ENCODE assay signal across 18 mouse cellular contexts in the genomic region with DNA sequence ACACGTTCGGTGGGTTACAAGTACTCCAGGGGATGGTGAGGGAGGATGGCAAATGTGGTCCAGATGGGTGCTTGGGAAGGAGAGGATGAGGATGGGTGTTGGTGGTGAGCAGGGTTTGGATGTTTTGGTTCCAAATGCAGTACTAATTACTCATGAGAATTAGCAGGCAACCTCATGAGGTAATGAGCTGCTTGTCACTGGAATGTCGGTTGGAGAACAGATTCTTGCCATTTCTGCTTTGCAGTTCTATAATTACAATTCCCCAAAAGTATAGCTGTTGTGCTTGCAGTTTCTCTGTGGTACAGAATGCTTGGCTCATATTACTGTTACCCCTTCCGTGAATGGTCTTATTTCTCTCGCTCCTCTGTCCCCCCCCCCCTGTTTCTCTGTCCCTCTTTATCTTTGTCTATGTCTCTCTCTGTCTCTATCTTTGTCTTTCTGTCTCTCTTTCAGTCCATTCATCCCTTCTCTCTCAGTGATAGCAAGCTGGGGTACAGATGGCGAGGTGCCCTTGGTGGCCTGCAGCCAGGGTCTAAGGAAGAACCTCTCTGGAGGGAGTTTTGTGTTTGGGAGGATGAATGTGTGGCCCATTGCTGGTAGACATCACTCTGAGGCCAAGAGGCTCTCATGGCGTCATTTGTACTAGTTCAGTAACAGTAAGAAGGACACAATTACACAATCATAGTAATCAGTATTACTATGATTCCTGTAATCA.
"Had no signal": no experiment of that assay in that cellular context is flagged by ENCODE, and none has a peak within 500 bp of the region (broad histone marks: within the 10 kb centered on the region; RNA-seq: fewer than 3 reads in every experiment).

No protein-coding gene starts in this region.

- H3K27ac ChIP-seq: midbrain, embryonic 10.5 days; midbrain, embryonic 13.5 days; midbrain, embryonic 15.5 days; neural tube, embryonic 13.5 days; neural tube, embryonic 15.5 days had no signal

- H3K36me3 ChIP-seq: midbrain, embryonic 10.5 days; midbrain, embryonic 13.5 days; midbrain, embryonic 15.5 days; neural tube, embryonic 13.5 days; neural tube, embryonic 15.5 days had no signal

- H3K4me2 ChIP-seq: lung, embryonic 14.5 days; midbrain, embryonic 13.5 days; midbrain, embryonic 15.5 days; neural tube, embryonic 13.5 days; neural tube, embryonic 15.5 days had no signal

- ATAC-seq: midbrain, embryonic 13.5 days; midbrain, embryonic 15.5 days had no signal

- H3K4me3 ChIP-seq: midbrain, embryonic 10.5 days; midbrain, embryonic 13.5 days; midbrain, embryonic 15.5 days; myocyte; neural tube, embryonic 13.5 days; neural tube, embryonic 15.5 days had no signal

- H3K9ac ChIP-seq: lung, embryonic 14.5 days; midbrain, embryonic 13.5 days; midbrain, embryonic 15.5 days; neural tube, embryonic 13.5 days; neural tube, embryonic 15.5 days had no signal

- H3K27me3 ChIP-seq: midbrain, embryonic 13.5 days; midbrain, embryonic 15.5 days; neural tube, embryonic 13.5 days; neural tube, embryonic 15.5 days had no signal

- H3K9me3 ChIP-seq: midbrain, embryonic 10.5 days; midbrain, embryonic 13.5 days; midbrain, embryonic 15.5 days; neural tube, embryonic 13.5 days; neural tube, embryonic 15.5 days had no signal

- DNase-seq: lung, adult 18-20 months; lung, embryonic 14.5 days; lung, postnatal 10 days; lung, postnatal 4 days; retina, postnatal 1 day; right cerebral cortex, adult 18-20 months; right cerebral cortex, postnatal 25 days; right cerebral cortex, postnatal 4 days; spleen, adult 18-20 months; thymus, adult 18-20 months; thymus, postnatal 14 days; thymus, postnatal 36 days had no signal
